Mouse (Mus musculus): Measurements from ENCODE around the gene Cnr2.
"Not testable (repeated sequence)": the region's sequence is repeated elsewhere in the genome, so short reads cannot be mapped to it uniquely, and the experiment has no call there.

Gene Cnr2

GRCm38 (mm10) chr4:135928376-135928775, 33.2 kb downstream of the Cnr2 start:
- Histone ChIP-seq H3K27me3 (ENCODE audit: insufficient read depth, low read length) (no peaks in the 10 kb centered on the region), H3K4me3 (replicated peaks; ENCODE audit: low read length) (no peak overlapping the region), H3K36me3 (ENCODE audit: insufficient read depth, low read length) (peaks cover 55% of the 10 kb centered on the region), H3K4me1 (replicated peaks; ENCODE audit: low read depth, low read length) (peaks cover 49% of the 10 kb centered on the region), H3K9me3 (ENCODE audit: low read length) (no peaks in the 10 kb centered on the region)
- TF ChIP-seq NANOG (IDR thresholded peaks at IDR 0.05; ENCODE audit: borderline replicate concordance, low read length) (no peak), CTCF (conservative IDR thresholded peaks at IDR 0.05; ENCODE audit: low read length) (no peak), POU5F1 (IDR thresholded peaks at IDR 0.05; ENCODE audit: borderline replicate concordance, low read length) (no peak)

GRCm38 (mm10) chr4:135929405-135929804, 34.2 kb downstream of the Cnr2 start:
- TF ChIP-seq POU5F1 (IDR thresholded peaks at IDR 0.05; ENCODE audit: borderline replicate concordance, low read length), result no peak
- TF ChIP-seq CTCF (conservative IDR thresholded peaks at IDR 0.05; ENCODE audit: low read length), result no peak
- no peak for TF ChIP-seq NANOG (IDR thresholded peaks at IDR 0.05; ENCODE audit: borderline replicate concordance, low read length)
- Histone ChIP-seq H3K36me3 (ENCODE audit: insufficient read depth, low read length) (peaks cover 58% of the 10 kb centered on the region), H3K27me3 (ENCODE audit: insufficient read depth, low read length) (no peaks in the 10 kb centered on the region), H3K4me3 (replicated peaks; ENCODE audit: low read length) (no peak overlapping the region), H3K4me1 (replicated peaks; ENCODE audit: low read depth, low read length) (peaks cover 45% of the 10 kb centered on the region), H3K9me3 (ENCODE audit: low read length) (no peaks in the 10 kb centered on the region)

GRCm38 (mm10) chr4:135929828-135930227, 34.6 kb downstream of the Cnr2 start:
- no peak overlapping the region for H3K4me3 ChIP-seq (replicated peaks; ENCODE audit: low read length)
- peaks cover 57% of the 10 kb centered on the region for H3K36me3 ChIP-seq (ENCODE audit: insufficient read depth, low read length)
- H3K4me1 ChIP-seq (replicated peaks; ENCODE audit: low read depth, low read length), result peaks cover 40% of the 10 kb centered on the region
- TF ChIP-seq NANOG (IDR thresholded peaks at IDR 0.05; ENCODE audit: borderline replicate concordance, low read length) (no peak), POU5F1 (IDR thresholded peaks at IDR 0.05; ENCODE audit: borderline replicate concordance, low read length) (no peak), CTCF (conservative IDR thresholded peaks at IDR 0.05; ENCODE audit: low read length) (no peak)
- no peaks in the 10 kb centered on the region for H3K9me3 ChIP-seq (ENCODE audit: low read length)
- H3K27me3 ChIP-seq (ENCODE audit: insufficient read depth, low read length), result no peaks in the 10 kb centered on the region

GRCm38 (mm10) chr4:135930239-135930638, 35.0 kb downstream of the Cnr2 start:
- Histone ChIP-seq H3K4me1 (replicated peaks; ENCODE audit: low read depth, low read length) (peaks cover 36% of the 10 kb centered on the region), H3K4me3 (replicated peaks; ENCODE audit: low read length) (no peak overlapping the region), H3K36me3 (ENCODE audit: insufficient read depth, low read length) (peaks cover 53% of the 10 kb centered on the region), H3K9me3 (ENCODE audit: low read length) (no peaks in the 10 kb centered on the region), H3K27me3 (ENCODE audit: insufficient read depth, low read length) (no peaks in the 10 kb centered on the region)
- no peak for TF ChIP-seq POU5F1 (IDR thresholded peaks at IDR 0.05; ENCODE audit: borderline replicate concordance, low read length)
- no peak for TF ChIP-seq NANOG (IDR thresholded peaks at IDR 0.05; ENCODE audit: borderline replicate concordance, low read length)
- TF ChIP-seq CTCF (conservative IDR thresholded peaks at IDR 0.05; ENCODE audit: low read length), result no peak

GRCm38 (mm10) chr4:135931832-135932231, 36.6 kb downstream of the Cnr2 start:
- H3K27me3 ChIP-seq (ENCODE audit: insufficient read depth, low read length), result no peaks in the 10 kb centered on the region
- peaks cover 67% of the 10 kb centered on the region for H3K36me3 ChIP-seq (ENCODE audit: insufficient read depth, low read length)
- no peaks in the 10 kb centered on the region for H3K9me3 ChIP-seq (ENCODE audit: low read length)
- peaks cover 24% of the 10 kb centered on the region for H3K4me1 ChIP-seq (replicated peaks; ENCODE audit: low read depth, low read length)
- no peak overlapping the region for H3K4me3 ChIP-seq (replicated peaks; ENCODE audit: low read length)
- TF ChIP-seq CTCF (conservative IDR thresholded peaks at IDR 0.05; ENCODE audit: low read length), result peak; percentile 46
- TF ChIP-seq NANOG (IDR thresholded peaks at IDR 0.05; ENCODE audit: borderline replicate concordance, low read length), result no peak

- Histone ChIP-seq H3K4me1 (replicated peaks; ENCODE audit: low read depth, low read length) (peaks cover 20% of the 10 kb centered on the region), H3K9me3 (ENCODE audit: low read length) (no peaks in the 10 kb centered on the region), H3K36me3 (ENCODE audit: insufficient read depth, low read length) (peaks cover 82% of the 10 kb centered on the region), H3K4me3 (replicated peaks; ENCODE audit: low read length) (no peak overlapping the region), H3K27me3 (ENCODE audit: insufficient read depth, low read length) (no peaks in the 10 kb centered on the region)
- TF ChIP-seq CTCF (conservative IDR thresholded peaks at IDR 0.05; ENCODE audit: low read length), result no peak
- no peak for TF ChIP-seq POU5F1 (IDR thresholded peaks at IDR 0.05; ENCODE audit: borderline replicate concordance, low read length)
- no peak for TF ChIP-seq NANOG (IDR thresholded peaks at IDR 0.05; ENCODE audit: borderline replicate concordance, low read length)
These were observed 39.7 kb downstream of the Cnr2 start for GRCm38 (mm10) chr4:135934708-135935500.

- H3K4me3 ChIP-seq (replicated peaks; ENCODE audit: low read length), result no peak overlapping the region
- no peak for TF ChIP-seq POU5F1 (IDR thresholded peaks at IDR 0.05; ENCODE audit: borderline replicate concordance, low read length)
- no peaks in the 10 kb centered on the region for H3K9me3 ChIP-seq (ENCODE audit: low read length)
- H3K4me1 ChIP-seq (replicated peaks; ENCODE audit: low read depth, low read length), result peaks cover 22% of the 10 kb centered on the region
- no peaks in the 10 kb centered on the region for H3K27me3 ChIP-seq (ENCODE audit: insufficient read depth, low read length)
- peaks cover 77% of the 10 kb centered on the region for H3K36me3 ChIP-seq (ENCODE audit: insufficient read depth, low read length)
These were observed 40.3 kb downstream of the Cnr2 start for GRCm38 (mm10) chr4:135935502-135935901.

GRCm38 (mm10) chr4:135938858-135939257, 43.7 kb downstream of the Cnr2 start:
- Histone ChIP-seq H3K9me3 (ENCODE audit: low read length) (no peaks in the 10 kb centered on the region), H3K36me3 (ENCODE audit: insufficient read depth, low read length) (peaks cover 47% of the 10 kb centered on the region), H3K4me3 (replicated peaks; ENCODE audit: low read length) (no peak overlapping the region), H3K4me1 (replicated peaks; ENCODE audit: low read depth, low read length) (peaks cover 36% of the 10 kb centered on the region), H3K27me3 (ENCODE audit: insufficient read depth, low read length) (no peaks in the 10 kb centered on the region)
- no peak for TF ChIP-seq CTCF (conservative IDR thresholded peaks at IDR 0.05; ENCODE audit: low read length)
- no peak for TF ChIP-seq POU5F1 (IDR thresholded peaks at IDR 0.05; ENCODE audit: borderline replicate concordance, low read length)
- no peak for TF ChIP-seq NANOG (IDR thresholded peaks at IDR 0.05; ENCODE audit: borderline replicate concordance, low read length)

GRCm38 (mm10) chr4:135941026-135941425, 45.8 kb downstream of the Cnr2 start:
- H3K27me3 ChIP-seq (ENCODE audit: insufficient read depth, low read length); H3K4me3 ChIP-seq (replicated peaks; ENCODE audit: low read length); H3K9me3 ChIP-seq (ENCODE audit: low read length): not testable (repeated sequence)
- peaks cover 30% of the 10 kb centered on the region for H3K36me3 ChIP-seq (ENCODE audit: insufficient read depth, low read length)
- TF ChIP-seq CTCF (conservative IDR thresholded peaks at IDR 0.05; ENCODE audit: low read length), result peak; percentile 80
- peaks cover 45% of the 10 kb centered on the region for H3K4me1 ChIP-seq (replicated peaks; ENCODE audit: low read depth, low read length)

Measured in E14TG2a.4 (cell line).